Mouse (Mus musculus): ENCODE data around the gene Naip1.
"Not testable (repeated sequence)": the region's sequence is repeated elsewhere in the genome, so short reads cannot be mapped to it uniquely, and the experiment has no call there.

The Naip1 gene

GRCm38 (mm10) chr13:100452415-100453127, at the start of gene Naip1:
Gene Naip1 (minus strand): TSS chr13:100452869.
- not testable (repeated sequence) for DNase-seq (ENCODE audit: low spot score in 2 of 2)

GRCm38 (mm10) chr13:100499625-100500024, 47.0 kb upstream of the Naip1 start:
- not testable (repeated sequence) for DNase-seq (ENCODE audit: low spot score in 2 of 2)

GRCm38 (mm10) chr13:100495337-100495736, 42.7 kb upstream of the Naip1 start:
- no peak for DNase-seq (ENCODE audit: low spot score in 2 of 2)

GRCm38 (mm10) chr13:100494370-100494769, 41.7 kb upstream of the Naip1 start:
- DNase-seq (ENCODE audit: low spot score in 2 of 2) = not testable (repeated sequence)

- no peak for DNase-seq (ENCODE audit: low spot score in 2 of 2)
Measured at GRCm38 (mm10) chr13:100493313-100493712, 40.6 kb upstream of the Naip1 start.

GRCm38 (mm10) chr13:100492061-100492787, 39.6 kb upstream of the Naip1 start, which contains the start of gene Gtf2h2:
Gene Gtf2h2 (minus strand): TSS chr13:100492579.
- peak; percentile 57 to 81 for DNase-seq (ENCODE audit: low spot score in 2 of 2)

- DNase-seq (ENCODE audit: low spot score in 2 of 2) = no peak
Measured at GRCm38 (mm10) chr13:100491623-100492022, 39.0 kb upstream of the Naip1 start.

- no peak for DNase-seq (ENCODE audit: low spot score in 2 of 2)
Measured at GRCm38 (mm10) chr13:100490424-100490823, 37.8 kb upstream of the Naip1 start.

- DNase-seq (ENCODE audit: low spot score in 2 of 2) = no peak
Measured at GRCm38 (mm10) chr13:100483610-100484009, 30.9 kb upstream of the Naip1 start.

GRCm38 (mm10) chr13:100463527-100464222, 11.0 kb upstream of the Naip1 start:
- no peak for DNase-seq (ENCODE audit: low spot score in 2 of 2)

GRCm38 (mm10) chr13:100461336-100461735, 8.7 kb upstream of the Naip1 start:
- DNase-seq (ENCODE audit: low spot score in 2 of 2) = no peak

- DNase-seq (ENCODE audit: low spot score in 2 of 2) = no peak
Measured at GRCm38 (mm10) chr13:100449495-100449894, 3.2 kb downstream of the Naip1 start.

GRCm38 (mm10) chr13:100440116-100440515, 12.6 kb downstream of the Naip1 start:
- DNase-seq (ENCODE audit: low spot score in 2 of 2) = no peak

- DNase-seq (ENCODE audit: low spot score in 2 of 2) = no peak
Measured at GRCm38 (mm10) chr13:100438701-100439100, 14.0 kb downstream of the Naip1 start.

- DNase-seq (ENCODE audit: low spot score in 2 of 2) = no peak
Measured at GRCm38 (mm10) chr13:100437322-100437825, 15.3 kb downstream of the Naip1 start.

GRCm38 (mm10) chr13:100436556-100437163, 16.0 kb downstream of the Naip1 start:
- not testable (repeated sequence) for DNase-seq (ENCODE audit: low spot score in 2 of 2)

- not testable (repeated sequence) for DNase-seq (ENCODE audit: low spot score in 2 of 2)
Measured at GRCm38 (mm10) chr13:100419958-100420357, 32.7 kb downstream of the Naip1 start.

- DNase-seq (ENCODE audit: low spot score in 2 of 2) = no peak
Measured at GRCm38 (mm10) chr13:100414428-100414827, 38.2 kb downstream of the Naip1 start.

- DNase-seq (ENCODE audit: low spot score in 2 of 2) = no peak
Measured at GRCm38 (mm10) chr13:100409825-100410224, 42.8 kb downstream of the Naip1 start.

GRCm38 (mm10) chr13:100409181-100409580, 43.5 kb downstream of the Naip1 start:
- no peak for DNase-seq (ENCODE audit: low spot score in 2 of 2)

GRCm38 (mm10) chr13:100408242-100408641, 44.4 kb downstream of the Naip1 start:
- DNase-seq (ENCODE audit: low spot score in 2 of 2) = no peak
